Mouse (Mus musculus) left cerebral cortex, adult 2 months (tissue): ENCODE data around the gene Epha5. TPM values are rescaled to one million over a fixed set of nuclear protein-coding genes. Genes with fewer than 3 reads are reported as not detected.
A peak's percentile ranks its signal among the peaks of the same experiment; 100 is the strongest.

Experiments
- DNase-seq, 2 experiments: peaks; one replicate each; pipeline ENCODE4 v3.0.0; 2021 to 2022; ENCODE audit warnings: low spot score in 2 of 2, mixed read lengths in 1 of 2; ENCODE audit errors: extremely low spot score in 1 of 2
- H3K27ac ChIP-seq: fragments of 200-600 bp; 2 replicates; pipeline ENCODE4 v1.8.1; 2022
- H3K4me3 ChIP-seq: fragments of 200-600 bp; 2 replicates; pipeline ENCODE4 v1.8.1; 2022
- CTCF ChIP-seq: fragments of 200-600 bp; IDR thresholded peaks from 2 replicates; pipeline ENCODE4 v1.8.1; 2022; ENCODE audit warnings: antibody characterized with exemption, mild to moderate bottlenecking, moderate library complexity
- intact Hi-C: fragments of 180-260 bp; cut with DNase I; formaldehyde crosslinking; loops from one replicate; pipeline ENCODE4 v1.15.1; 2025
- long read RNA-seq, 2 experiments: library from polyadenylated mRNA; stranded (forward); transcript quantifications; one replicate each; pipeline ENCODE4 v2.0.0; 2021; ENCODE audit warnings: borderline mapping rate in 2 of 2
- total RNA-seq, 2 experiments: library from RNA; stranded (reverse); gene quantifications; 2 replicates each; pipeline ENCODE4 v1.2.3; 2021

The Epha5 gene
- 100 to 1,000 TPM in 1 of 2 experiments, 10 to 100 TPM in 1; 100.0 to 103 TPM for total RNA-seq
- long read RNA-seq, experiment 1, full-length matches to known transcripts, result 13 of 66 reads
- long read RNA-seq, experiment 1, partial matches to known transcripts, result 33 of 66 reads
- long read RNA-seq, experiment 1, other reads (novel, unspliced or antisense), result 20 of 66 reads
- long read RNA-seq, experiment 2, full-length matches to known transcripts, result 12 of 51 reads
- long read RNA-seq, experiment 2, partial matches to known transcripts, result 20 of 51 reads
- long read RNA-seq, experiment 2, other reads (novel, unspliced or antisense), result 19 of 51 reads

GRCm38 (mm10) chr5:84417062-84417879, at the start of gene Epha5:
Epha5 (minus strand) TSS chr5:84417382.
- no peak; the same call in 1 of the 2 replicates for TF ChIP-seq CTCF
- DNase-seq, result peak; percentile 87 to 90
- intact Hi-C loops, result loop anchor here (2.0 to 10.0 kb wide), 5 partner anchors 104 to 930 kb away; no protein-coding TSS in a partner anchor
- Histone ChIP-seq H3K4me3 (peak within 1 kb of the TSS; percentile 86), H3K27ac (peak within 1 kb of the TSS; percentile 93)

DNA sequence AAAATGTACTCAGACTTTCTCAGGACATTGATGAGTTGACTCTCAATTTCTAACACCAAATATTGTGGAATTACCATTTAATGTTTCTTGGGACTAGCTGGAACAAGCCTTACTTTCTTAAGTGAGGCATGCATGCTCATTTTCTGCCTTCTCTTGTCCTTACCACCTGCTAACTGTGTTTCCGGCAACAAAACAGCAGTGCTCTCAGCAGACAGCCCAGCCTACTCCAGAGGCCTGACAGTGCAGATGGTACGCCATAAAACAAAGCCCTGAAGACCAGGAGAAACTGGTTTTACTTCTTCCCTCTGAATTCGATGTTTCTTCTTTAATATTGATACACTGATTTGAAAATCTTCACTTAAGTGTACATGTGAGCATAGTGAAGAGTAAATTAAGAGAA, 39.0 kb upstream of the Epha5 start:
- no peak for DNase-seq
- H3K4me3 ChIP-seq, result no peak overlapping the region
- no peak for TF ChIP-seq CTCF
- H3K27ac ChIP-seq, result no peak overlapping the region
- intact Hi-C loops, result no loop called here

- intact Hi-C loops, result no loop called here
- H3K4me3 ChIP-seq, result no peak overlapping the region
Measured at GRCm38 (mm10) chr5:84454641-84455040, 37.5 kb upstream of the Epha5 start.

DNA sequence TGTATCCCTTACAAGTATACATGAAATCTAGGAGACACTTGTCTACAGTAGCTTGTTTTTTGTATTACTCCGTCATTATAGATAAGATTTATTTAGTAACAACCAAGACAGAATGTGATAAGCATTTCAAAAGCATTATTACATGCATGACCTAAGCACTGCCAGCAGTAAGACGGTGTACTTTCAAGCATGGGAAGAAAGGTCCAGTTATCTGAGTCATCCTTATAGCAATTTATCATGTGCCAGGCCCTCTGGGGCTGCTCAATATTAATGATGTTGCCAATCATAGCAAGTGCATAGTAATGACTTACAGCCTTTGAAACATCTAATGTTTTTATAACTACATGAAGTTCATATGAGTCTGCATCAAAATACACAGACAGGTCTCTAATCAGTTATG, 36.7 kb upstream of the Epha5 start:
- no peak for TF ChIP-seq CTCF
- intact Hi-C loops, result no loop called here
- Histone ChIP-seq H3K27ac (no peak overlapping the region), H3K4me3 (no peak overlapping the region)
- DNase-seq, result no peak

More at GRCm38 (mm10) chr5:84454641-84455040, 37.5 kb upstream of the Epha5 start:
- no peak for TF ChIP-seq CTCF
- no peak for DNase-seq
- H3K27ac ChIP-seq, result no peak overlapping the region

DNA sequence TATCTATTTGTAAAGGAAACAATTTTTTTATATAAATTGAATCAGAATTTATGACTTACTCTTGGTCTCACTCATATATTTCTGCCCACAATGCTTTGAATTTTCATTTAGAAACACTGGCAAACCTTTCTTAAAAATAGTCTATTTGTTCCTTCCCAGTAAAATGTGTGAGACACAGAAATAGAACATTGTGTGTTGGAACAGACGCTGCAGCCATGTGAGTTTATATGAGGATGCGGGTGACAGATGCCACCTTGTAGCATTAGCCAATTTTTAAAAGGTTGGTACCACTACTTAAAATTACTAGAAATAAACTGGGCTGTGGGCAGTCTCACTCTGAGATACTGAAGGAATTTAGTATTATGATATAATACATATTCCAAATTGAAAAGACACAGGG, 23.1 kb upstream of the Epha5 start:
- no peak for DNase-seq
- no peak overlapping the region for H3K4me3 ChIP-seq
- intact Hi-C loops, result no loop called here
- no peak for TF ChIP-seq CTCF
- no peak overlapping the region for H3K27ac ChIP-seq

- TF ChIP-seq CTCF, result no peak
Measured at GRCm38 (mm10) chr5:84415961-84416821, 991 bp downstream of the Epha5 start.

GRCm38 (mm10) chr5:84414931-84415431, 2.2 kb downstream of the Epha5 start:
- peak overlapping the region; percentile 93 for H3K27ac ChIP-seq
- intact Hi-C loops, result loop anchor here (5.0 to 10.0 kb wide), 4 partner anchors 133 to 932 kb away; no protein-coding TSS in a partner anchor
- peak; percentile 47 for DNase-seq

More at GRCm38 (mm10) chr5:84415961-84416821, 991 bp downstream of the Epha5 start:
- intact Hi-C loops, result loop anchor here (2.0 to 10.0 kb wide), 5 partner anchors 103 to 931 kb away; no protein-coding TSS in a partner anchor
- Histone ChIP-seq H3K4me3 (peak overlapping the region; percentile 86), H3K27ac (peak overlapping the region; percentile 93)
- DNase-seq, result peak; percentile 42 to 51

DNA sequence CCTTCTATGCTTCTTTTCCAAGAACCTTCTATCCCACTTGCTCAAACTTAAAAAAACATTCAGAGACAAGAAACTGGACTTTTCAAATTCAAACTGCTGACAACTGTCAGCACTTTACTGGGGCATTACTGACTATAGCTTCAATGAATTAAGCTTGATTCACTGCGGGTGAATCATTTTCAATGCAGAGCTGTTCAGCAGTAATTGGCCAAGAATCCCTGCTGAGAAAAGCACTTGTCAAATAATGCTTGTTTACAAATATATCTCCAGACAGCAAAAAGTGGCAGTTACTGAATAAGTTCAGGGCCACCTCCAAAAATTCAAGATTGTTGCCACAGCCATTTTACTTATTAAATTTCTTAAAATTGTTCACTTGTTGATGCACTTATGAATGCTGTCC, 4.2 kb downstream of the Epha5 start:
- DNase-seq, result no peak
- Histone ChIP-seq H3K4me3 (peak overlapping the region; percentile 86; the same call in 1 of the 2 replicates), H3K27ac (no peak overlapping the region; the same call in 1 of the 2 replicates)
- TF ChIP-seq CTCF, result no peak
- intact Hi-C loops, result loop anchor here (10.0 kb wide), 2 partner anchors 318 to 578 kb away; no protein-coding TSS in a partner anchor

More at GRCm38 (mm10) chr5:84414931-84415431, 2.2 kb downstream of the Epha5 start:
- TF ChIP-seq CTCF, result no peak
- peak overlapping the region; percentile 86 for H3K4me3 ChIP-seq

- Histone ChIP-seq H3K27ac (no peak overlapping the region), H3K4me3 (no peak overlapping the region)
- no peak for DNase-seq
- TF ChIP-seq CTCF, result no peak
- intact Hi-C loops, result no loop called here
Measured at GRCm38 (mm10) chr5:84408370-84408769, 8.8 kb downstream of the Epha5 start.

- Histone ChIP-seq H3K4me3 (no peak overlapping the region), H3K27ac (no peak overlapping the region)
- intact Hi-C loops, result no loop called here
- TF ChIP-seq CTCF, result no peak
- DNase-seq, result no peak
Measured at GRCm38 (mm10) chr5:84397085-84397484, 20.1 kb downstream of the Epha5 start.

DNA sequence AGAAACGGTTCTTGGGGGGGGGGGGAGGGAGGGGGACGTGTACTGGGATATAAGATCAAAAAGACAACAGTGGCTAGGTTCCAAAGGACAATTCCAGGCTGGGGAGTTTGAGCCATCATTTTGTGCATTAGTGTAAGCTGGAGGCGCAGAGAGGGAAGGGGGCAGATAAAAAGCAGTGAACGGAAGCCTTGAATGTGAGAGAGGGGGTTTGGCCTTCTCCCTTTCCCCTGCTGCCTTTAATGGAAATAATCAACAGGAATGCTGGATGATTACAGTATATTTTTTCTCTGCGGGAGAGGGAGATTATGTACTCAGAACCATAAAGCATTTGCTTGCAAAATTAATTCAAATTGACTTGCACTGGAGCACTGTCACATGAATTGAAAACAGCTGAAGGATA, 51.8 kb downstream of the Epha5 start:
- H3K27ac ChIP-seq, result no peak overlapping the region
- TF ChIP-seq CTCF, result no peak

More for the DNA sequence above, 51.8 kb downstream of the Epha5 start:
- no peak overlapping the region for H3K4me3 ChIP-seq
- intact Hi-C loops, result no loop called here
- DNase-seq, result no peak
